Mouse (Mus musculus) kidney, adult 2 months (tissue): Measurements from ENCODE around the gene Pkp1. TPM values are rescaled to one million over a fixed set of nuclear protein-coding genes. Genes with fewer than 3 reads are reported as not detected.

Experiments
- DNase-seq: peaks from one replicate; pipeline ENCODE4 v3.0.0; 2021
- H3K27ac ChIP-seq: fragments of 200-500 bp; 2 replicates; pipeline ENCODE4 v1.5.1; 2012; ENCODE audit warnings: low read depth, low read length, control low read depth, inconsistent platforms; ENCODE audit not compliant: insufficient read depth
- H3K27me3 ChIP-seq: fragments of 200-500 bp; replicated peaks from 2 replicates; pipeline ENCODE4 v1.6.1; 2012; ENCODE audit warnings: mild to moderate bottlenecking, moderate library complexity, low read length, inconsistent platforms; ENCODE audit not compliant: control insufficient read depth, insufficient read depth
- H3K36me3 ChIP-seq: fragments of 200-500 bp; 2 replicates; pipeline ENCODE4 v1.6.1; 2012; ENCODE audit warnings: mild to moderate bottlenecking, moderate library complexity, low read length, inconsistent platforms; ENCODE audit not compliant: control insufficient read depth, insufficient read depth
- H3K4me1 ChIP-seq: fragments of 200-500 bp; 2 replicates; pipeline ENCODE4 v1.6.1; 2011; ENCODE audit warnings: low read length; ENCODE audit not compliant: control insufficient read depth, insufficient read depth
- H3K4me3 ChIP-seq: fragments of 200-500 bp; 2 replicates; pipeline ENCODE4 v1.5.1; 2011; ENCODE audit warnings: mild to moderate bottlenecking, low read depth, low read length, control low read depth; ENCODE audit not compliant: insufficient read depth
- CTCF ChIP-seq: fragments of 200-500 bp; conservative IDR thresholded peaks from 2 replicates; pipeline ENCODE4 v1.5.1; 2011; ENCODE audit warnings: low read depth, mild to moderate bottlenecking, control low read depth, low read length, moderate library complexity, mixed read lengths; ENCODE audit not compliant: insufficient read depth, insufficient read length
- POLR2A ChIP-seq: fragments of 200-500 bp; IDR thresholded peaks from one replicate; pipeline ENCODE4 v1.6.1; 2011; ENCODE audit warnings: low read depth, low read length, control low read depth
- WGBS: fragments of 180-500 bp; shearing (Covaris S2); methylation state at CpG from one replicate; pipeline ENCODE4 v1.1.7; 2018; 5-methylcytosine and 5-hydroxymethylcytosine counted together
- polyA plus RNA-seq: library from polyadenylated mRNA; depleted of rRNA; stranded (reverse); fragments of >200 nt; gene quantifications from 2 replicates; pipeline ENCODE4 v1.2.3, GENCODE M21; 2012

Pkp1 gene
- polyA plus RNA-seq, 1 experiment: 0.14 TPM

DNA sequence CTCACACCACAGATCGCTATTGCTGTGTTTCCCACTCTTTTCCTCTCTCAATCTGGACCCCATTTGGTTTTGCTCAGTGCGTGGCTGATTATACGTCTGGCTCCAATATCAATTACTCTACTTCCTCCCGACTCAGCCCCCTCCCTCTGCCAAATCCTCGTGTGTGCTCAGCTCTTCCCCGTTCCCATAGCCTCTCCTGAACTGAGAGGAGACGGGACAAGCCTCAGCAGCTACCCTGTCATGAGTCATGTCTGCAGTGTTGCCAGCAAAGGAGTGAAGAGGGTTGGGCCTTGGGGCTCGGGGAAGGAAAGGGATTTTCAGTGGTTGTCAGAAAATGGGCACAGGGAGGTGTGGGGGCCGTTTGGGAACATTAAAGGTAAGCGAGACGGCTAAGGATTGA, 12.3 kb downstream of the Pkp1 start:
- Histone ChIP-seq H3K27ac (no peak overlapping the region), H3K27me3 (no peaks in the 10 kb centered on the region), H3K4me3 (no peak overlapping the region), H3K4me1 (no peaks in the 10 kb centered on the region), H3K36me3 (no peaks in the 10 kb centered on the region)
- no peak for TF ChIP-seq POLR2A
- TF ChIP-seq CTCF: no peak
- DNase-seq: no peak
- 33% methylated on average over 11 of the region's 11 CpGs for WGBS

DNA sequence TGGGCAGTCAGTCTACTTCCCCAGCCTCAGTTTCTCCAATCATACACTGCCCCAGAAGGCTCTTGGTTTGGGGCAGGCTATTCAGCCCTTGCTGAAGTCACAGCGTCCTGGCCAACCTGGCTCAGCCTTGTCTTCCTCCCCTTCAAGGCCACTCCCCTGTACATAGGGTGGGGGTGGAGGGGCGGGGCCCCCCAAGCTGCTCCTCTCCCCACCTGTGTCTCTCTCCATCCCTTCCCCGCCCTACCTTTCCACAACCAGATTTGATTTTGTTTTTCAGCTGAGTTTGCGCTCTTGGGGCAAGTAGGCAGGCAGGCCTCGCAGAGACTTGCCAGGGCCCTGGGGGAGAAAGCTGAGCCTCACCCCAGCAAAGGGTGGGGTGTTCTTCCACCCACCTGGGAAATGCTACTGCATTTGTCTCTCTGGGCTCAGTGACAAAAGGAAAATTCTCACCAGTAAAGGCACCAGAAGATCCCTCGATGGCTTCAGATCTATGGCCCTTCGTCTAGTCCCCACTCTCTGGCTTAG, 19.0 kb downstream of the Pkp1 start:
- Histone ChIP-seq H3K36me3 (no peaks in the 10 kb centered on the region), H3K27ac (no peak overlapping the region), H3K4me3 (no peak overlapping the region), H3K4me1 (no peaks in the 10 kb centered on the region), H3K27me3 (no peaks in the 10 kb centered on the region)
- WGBS: 70% methylated on average over 7 of the region's 7 CpGs
- TF ChIP-seq POLR2A (no peak), CTCF (no peak)
- DNase-seq: no peak

DNA sequence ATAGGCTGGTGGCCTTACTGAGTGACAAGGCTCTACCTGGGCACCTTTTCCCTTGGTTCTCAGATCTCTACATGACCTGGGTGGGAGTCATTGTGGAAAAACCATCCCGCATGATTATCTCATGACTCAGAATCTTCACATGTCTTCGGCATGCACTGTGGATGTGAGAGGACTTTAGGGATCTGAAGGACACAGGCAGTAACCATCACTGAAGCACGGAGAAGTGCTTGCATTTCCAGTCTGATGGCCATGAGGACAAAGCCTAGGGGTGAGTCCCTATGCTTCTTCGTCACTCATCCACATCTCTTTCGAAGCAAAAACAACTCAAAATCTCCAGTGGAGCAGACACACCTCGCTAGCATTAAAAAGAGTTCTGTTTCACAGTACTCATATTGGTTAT, 19.7 kb downstream of the Pkp1 start:
- Histone ChIP-seq H3K4me3 (no peak overlapping the region), H3K4me1 (no peaks in the 10 kb centered on the region), H3K27me3 (no peaks in the 10 kb centered on the region), H3K27ac (no peak overlapping the region), H3K36me3 (no peaks in the 10 kb centered on the region)
- no peak for DNase-seq
- 72% methylated on average over 6 of the region's 6 CpGs for WGBS
- no peak for TF ChIP-seq CTCF
- no peak for TF ChIP-seq POLR2A

DNA sequence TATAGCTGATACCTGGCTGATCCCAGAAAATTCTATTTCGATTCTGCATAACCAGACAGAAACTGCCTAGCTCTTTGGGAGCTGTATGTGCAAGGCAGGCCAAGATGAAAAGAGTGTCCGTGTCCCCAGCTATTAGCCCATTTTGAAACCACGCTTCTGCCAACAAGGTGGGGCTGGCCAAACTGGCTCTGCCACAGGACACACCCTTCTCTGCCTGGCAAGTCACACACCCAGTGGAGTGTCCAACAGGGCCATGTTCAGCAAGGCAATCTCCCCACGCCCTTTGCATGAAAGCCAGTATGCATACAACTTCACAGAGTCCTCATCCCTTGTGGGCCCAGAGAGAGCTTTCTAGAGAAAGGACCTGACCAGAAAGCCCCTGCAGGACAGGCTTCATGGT, 23.6 kb downstream of the Pkp1 start:
- 84% methylated on average over 4 of the region's 4 CpGs for WGBS
- H3K36me3 ChIP-seq: no peaks in the 10 kb centered on the region
- H3K4me1 ChIP-seq: no peaks in the 10 kb centered on the region
- no peaks in the 10 kb centered on the region for H3K27me3 ChIP-seq
- TF ChIP-seq CTCF: no peak
- no peak for TF ChIP-seq POLR2A
- H3K27ac ChIP-seq: no peak overlapping the region
- no peak for DNase-seq
- no peak overlapping the region for H3K4me3 ChIP-seq

DNA sequence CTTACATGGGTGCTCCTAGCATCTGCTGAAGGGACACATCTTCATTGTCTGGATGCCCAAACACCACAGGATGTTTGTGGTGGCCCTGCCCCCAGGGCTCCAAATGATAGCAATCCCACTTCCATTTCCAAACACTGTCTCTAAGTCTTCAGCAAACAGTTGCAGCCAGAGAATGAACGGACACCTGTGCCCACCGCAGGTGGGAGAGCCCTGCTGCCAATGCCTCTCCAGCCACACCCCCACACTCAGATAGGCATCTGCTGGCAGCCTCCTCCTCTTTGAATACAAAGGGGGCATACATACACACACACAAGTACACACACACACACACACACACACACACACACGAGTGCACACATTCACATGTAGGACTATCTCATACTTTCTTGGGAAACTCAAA, 25.6 kb downstream of the Pkp1 start:
- H3K36me3 ChIP-seq: no peaks in the 10 kb centered on the region
- no peaks in the 10 kb centered on the region for H3K4me1 ChIP-seq
- DNase-seq: no peak
- no peak overlapping the region for H3K4me3 ChIP-seq
- no peaks in the 10 kb centered on the region for H3K27me3 ChIP-seq
- WGBS: 79% methylated on average over 3 of the region's 3 CpGs
- no peak for TF ChIP-seq CTCF
- TF ChIP-seq POLR2A: no peak
- H3K27ac ChIP-seq: no peak overlapping the region

DNA sequence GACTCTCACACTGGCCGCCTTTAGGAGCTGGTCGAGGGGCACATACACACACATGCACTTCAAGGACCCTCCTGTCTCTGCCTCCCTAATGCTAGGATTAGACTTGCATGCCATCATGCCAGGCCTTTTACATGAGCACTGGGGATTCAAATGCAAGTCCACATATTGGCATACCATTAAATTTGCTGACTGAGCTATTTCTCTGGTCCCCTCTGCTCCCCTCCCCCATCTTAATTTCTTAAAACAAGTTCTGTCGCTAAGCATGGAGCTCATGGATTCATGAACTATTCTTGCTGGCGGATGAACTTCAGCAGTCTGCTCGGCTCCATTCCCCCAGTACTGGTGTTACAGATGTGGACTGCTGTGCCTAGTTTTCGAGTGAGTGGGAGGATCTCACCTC, 26.2 kb downstream of the Pkp1 start:
- no peak for DNase-seq
- H3K27ac ChIP-seq: no peak overlapping the region
- TF ChIP-seq CTCF (no peak), POLR2A (no peak)
- H3K4me1 ChIP-seq: no peaks in the 10 kb centered on the region
- no peaks in the 10 kb centered on the region for H3K36me3 ChIP-seq
- H3K4me3 ChIP-seq: no peak overlapping the region
- 81% methylated on average over 6 of the region's 6 CpGs for WGBS
- no peaks in the 10 kb centered on the region for H3K27me3 ChIP-seq

DNA sequence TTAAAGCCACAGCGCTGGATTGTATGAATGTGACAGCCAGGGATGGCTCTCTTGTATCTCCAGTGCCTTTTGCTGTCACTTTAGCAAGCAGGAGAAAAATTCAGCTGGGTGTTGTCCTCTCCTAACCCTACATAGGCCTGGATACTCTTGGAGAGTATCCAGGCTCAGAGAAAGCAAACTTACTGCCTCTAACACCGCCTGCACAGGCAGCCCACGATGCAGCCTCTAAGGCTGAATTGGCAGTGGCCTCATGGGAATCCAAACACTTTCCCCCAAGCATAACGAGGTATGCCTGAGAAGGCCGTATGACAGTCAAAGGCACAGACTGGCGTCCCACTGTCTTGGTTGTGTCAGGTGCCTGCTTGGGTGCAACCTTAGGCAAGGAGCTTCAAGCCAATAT, 26.8 kb downstream of the Pkp1 start:
- H3K27me3 ChIP-seq: no peaks in the 10 kb centered on the region
- H3K36me3 ChIP-seq: no peaks in the 10 kb centered on the region
- WGBS: 74% methylated on average over 6 of the region's 6 CpGs
- TF ChIP-seq CTCF: no peak
- TF ChIP-seq POLR2A: no peak
- H3K4me3 ChIP-seq: no peak overlapping the region
- no peaks in the 10 kb centered on the region for H3K4me1 ChIP-seq
- H3K27ac ChIP-seq: no peak overlapping the region
- DNase-seq: no peak
